Mouse (Mus musculus) lung, adult 2 months (tissue): ENCODE data around the gene Mrap.

Experiments
- CTCF ChIP-seq: fragments of 200-500 bp; IDR thresholded peaks from 2 replicates; pipeline ENCODE4 v1.5.1; 2011; ENCODE audit warnings: mild to moderate bottlenecking, low read length, control low read depth; ENCODE audit not compliant: insufficient read depth
- POLR2A ChIP-seq: fragments of 200-500 bp; IDR thresholded peaks from 2 replicates; pipeline ENCODE4 v1.6.1; 2011; ENCODE audit warnings: low read depth, mild to moderate bottlenecking, control low read depth, low read length, borderline replicate concordance; ENCODE audit errors: extremely low read depth

DNA sequence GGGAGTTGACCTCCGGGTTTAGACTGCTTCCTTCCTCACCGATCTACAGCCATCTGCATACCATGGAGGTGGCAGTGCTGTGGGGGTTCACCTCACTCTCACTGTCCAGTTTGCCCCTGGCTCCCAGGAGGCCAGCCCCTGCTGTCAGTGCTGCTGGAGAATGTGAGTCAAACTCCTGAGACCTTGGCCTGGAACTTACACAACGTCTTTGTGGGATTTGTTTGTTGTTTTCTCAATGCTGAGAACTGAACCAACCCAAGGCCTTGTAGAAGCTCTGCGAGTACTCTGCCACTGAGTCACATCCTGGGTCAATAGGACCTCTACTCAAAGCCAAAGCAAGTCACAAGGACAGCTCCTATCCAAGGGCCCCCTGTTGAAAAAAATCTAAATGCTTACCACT lies 2.4 kb upstream of the Mrap start:
- TF ChIP-seq CTCF (no peak), POLR2A (no peak)
